Mouse (Mus musculus) skeletal muscle tissue, postnatal 0 days (tissue): Measurements from ENCODE around the gene Spindoc. TPM values are rescaled to one million over a fixed set of nuclear protein-coding genes. Genes with fewer than 3 reads are reported as not detected.

ENCODE experiments used
- microRNA-seq, 2 experiments: library from miRNA; unstranded; fragments of <30 nt; microRNA quantifications; one replicate each; pipeline ENCODE4; 2016
- polyA plus RNA-seq: library from polyadenylated mRNA; unstranded; fragments of >200 nt; fragmentation: Nextera tagmentation; extraction: Ambion mirVana; gene quantifications from 2 replicates; pipeline ENCODE4 v1.2.1, GENCODE M21; 2015

Spindoc gene
- polyA plus RNA-seq = 9.8 and 11.1 TPM in 2 replicates

DNA sequence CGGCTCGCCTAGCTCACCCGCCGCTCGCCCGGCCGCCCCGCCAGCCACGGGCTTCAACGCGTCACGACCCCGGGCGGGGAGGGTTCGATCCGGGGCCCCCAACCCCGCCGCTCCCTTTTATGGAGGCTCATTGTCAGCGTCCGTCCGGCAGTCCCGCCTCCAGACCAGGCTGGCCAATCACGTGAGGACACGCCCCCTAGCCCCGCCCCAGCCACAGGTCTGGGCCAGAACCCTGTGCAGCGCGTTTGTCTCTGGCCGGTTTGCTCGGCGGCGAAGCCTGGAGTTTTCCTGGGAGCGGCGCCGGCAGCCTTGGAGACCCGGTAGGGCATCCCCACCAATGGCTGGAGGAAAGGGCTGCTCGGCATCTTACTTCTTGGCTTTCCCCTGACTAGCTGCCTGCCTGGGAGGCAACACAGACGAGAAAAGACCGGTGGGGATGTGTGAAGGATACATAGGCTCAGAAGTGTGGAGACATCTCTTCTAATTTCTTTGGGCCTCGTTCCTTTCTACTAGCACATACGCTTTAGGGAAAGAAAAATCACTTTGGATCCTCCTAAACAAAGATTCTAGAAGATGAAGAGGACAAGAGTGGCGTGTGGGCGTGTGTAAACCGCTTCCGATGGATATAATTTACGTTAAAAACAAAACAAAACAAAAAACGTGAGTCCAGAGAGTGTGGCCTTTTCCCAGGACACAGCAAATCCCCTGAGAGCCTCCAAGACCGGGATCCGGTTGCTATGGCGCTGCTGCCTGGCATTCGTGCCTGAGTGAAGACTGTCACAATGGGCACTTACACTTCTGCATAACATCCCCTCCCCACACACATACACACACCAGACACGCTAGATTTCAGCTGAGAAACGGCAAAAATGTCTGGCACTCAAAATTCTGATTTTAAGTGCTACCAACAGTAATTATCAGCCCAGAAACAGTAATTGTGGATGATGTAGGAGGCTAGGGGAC, at the start of gene Spindoc:
Gene Spindoc, minus strand, starts transcription at position 92 of the 963 bp plus-strand sequence.

DNA sequence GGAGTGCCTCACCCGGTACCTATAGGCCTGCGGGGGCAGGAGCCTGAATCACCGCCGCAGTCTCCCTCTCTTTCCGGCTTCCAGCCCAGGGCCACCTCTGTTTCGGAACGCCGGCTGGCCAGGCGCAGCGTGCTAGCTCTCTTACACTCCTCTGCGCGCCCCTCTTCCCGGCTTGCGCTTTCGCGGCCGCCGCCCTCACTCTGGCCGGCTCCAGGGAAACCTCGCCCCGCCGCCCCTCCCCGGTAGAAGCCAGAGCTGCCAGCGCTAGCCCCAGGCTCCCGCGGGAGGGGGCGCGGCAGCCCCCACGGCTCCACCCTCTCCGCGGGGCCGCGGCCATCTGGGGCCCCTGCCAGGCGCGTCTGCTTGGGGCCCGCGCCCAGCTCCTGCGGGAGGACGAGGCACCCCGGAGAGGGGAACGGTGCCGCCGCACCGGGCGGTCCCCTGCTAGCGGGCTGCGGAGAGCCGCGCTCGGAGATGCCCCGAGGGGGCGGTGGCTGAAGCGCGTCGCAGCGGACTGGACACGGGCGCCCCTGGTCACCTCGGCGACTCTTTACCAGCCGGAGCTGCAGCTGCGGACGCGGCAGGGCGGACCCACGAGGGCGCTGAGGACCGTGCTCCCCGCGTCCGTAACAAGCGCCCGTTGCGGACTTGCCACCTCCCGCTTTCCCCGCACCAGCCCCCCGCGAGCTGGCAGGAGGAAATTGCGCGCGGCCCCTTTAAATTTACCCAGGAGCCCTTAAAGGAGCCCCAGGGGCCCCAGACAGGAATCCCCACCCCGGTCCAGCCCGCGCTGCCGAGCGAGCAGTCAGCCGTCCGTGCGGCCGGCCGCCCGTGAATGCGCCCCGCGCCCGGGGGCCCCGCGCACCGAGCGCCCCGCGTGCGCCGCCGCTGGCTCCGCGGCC, 34.3 kb upstream of the Spindoc start, which contains the start of gene 2700081O15Rik:
Gene 2700081O15Rik, plus strand, starts transcription at position 792 of the 902 bp plus-strand sequence.

DNA sequence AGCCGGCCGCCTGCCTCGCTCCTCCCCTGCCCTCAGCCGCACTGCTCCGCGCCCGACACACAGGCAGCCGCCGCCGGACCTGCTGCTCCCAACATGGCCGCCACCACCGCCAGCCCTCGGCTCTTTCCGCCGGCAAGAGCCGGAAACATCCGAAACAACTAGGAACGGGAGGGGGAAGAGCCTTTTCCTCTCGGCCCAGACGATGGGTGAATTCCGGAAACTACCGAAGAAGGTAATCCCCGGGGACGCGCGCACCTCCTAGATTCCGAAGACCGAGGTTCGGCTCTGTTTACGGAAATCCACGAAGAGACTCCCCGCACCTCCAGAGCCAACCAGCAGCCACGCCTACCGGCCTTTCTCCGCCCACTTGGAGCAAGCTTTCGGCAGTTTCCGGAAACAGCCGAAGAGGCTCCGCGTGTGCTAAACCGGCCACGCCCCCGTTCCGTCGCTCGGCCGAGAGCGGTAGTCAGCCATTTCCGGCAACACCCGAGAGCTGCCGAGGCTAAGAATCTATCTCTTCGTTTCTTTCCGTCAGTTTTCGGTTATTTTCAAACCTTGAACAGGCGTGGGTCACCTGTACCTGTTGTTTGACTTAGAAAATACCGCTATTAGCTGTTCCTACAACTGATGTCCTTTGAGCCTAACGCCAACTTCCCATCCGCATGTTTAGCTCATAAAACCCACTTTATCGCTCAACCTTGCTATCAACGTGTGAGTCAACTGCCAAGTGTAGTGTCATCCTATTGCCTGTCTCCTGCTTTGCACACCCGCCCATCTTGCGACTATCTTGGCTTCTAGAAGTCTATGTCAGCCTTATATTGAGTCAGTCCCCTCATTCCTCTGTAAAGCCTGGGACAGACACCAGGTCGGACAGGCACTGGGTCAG, 41.0 kb downstream of the Spindoc start, which contains the start of gene Mark2:
Gene Mark2, minus strand, starts transcription at position 349 of the 886 bp plus-strand sequence.

Small RNA genes lying within 50 kb of the gene (microRNA-seq; reads per million reads assigned to microRNA genes)
- gene Mir6991 = 0.41 to 1.1 reads per million in 2 experiments

Other genes starting within 250 kb of the Spindoc start
- 85.7 and 86.1 TPM in 2 replicates for gene Otub1, start 176.7 kb downstream of the Spindoc start, polyA plus RNA-seq
- 1,320 and 1,374 TPM in 2 replicates for gene Cox8a, start 165.4 kb downstream of the Spindoc start, polyA plus RNA-seq
- 16.3 and 17.6 TPM in 2 replicates for gene Naa40, start 141.8 kb downstream of the Spindoc start, polyA plus RNA-seq
- 2.6 and 3.2 TPM in 2 replicates for gene Rcor2, start 115.7 kb downstream of the Spindoc start, polyA plus RNA-seq
- 12.5 and 16.2 TPM in 2 replicates for gene Mark2, start 41.1 kb downstream of the Spindoc start, polyA plus RNA-seq
- 3.2 and 3.3 TPM in 2 replicates for gene 2700081O15Rik, start 34.6 kb upstream of the Spindoc start, polyA plus RNA-seq
- 62.9 and 69.4 TPM in 2 replicates for gene Rtn3, start 100.3 kb upstream of the Spindoc start, polyA plus RNA-seq
- gene Atl3, start 111.0 kb upstream of the Spindoc start, polyA plus RNA-seq = 6.0 and 7.0 TPM in 2 replicates
- 72.9 and 89.6 TPM in 2 replicates for gene Pla2g16, start 174.5 kb upstream of the Spindoc start, polyA plus RNA-seq
- 1.0 and 9.3 TPM in 2 replicates for gene Lgals12, start 224.2 kb upstream of the Spindoc start, polyA plus RNA-seq
- gene Hrasls5, start 229.5 kb upstream of the Spindoc start, polyA plus RNA-seq = 0.16 TPM in 1 of 2 replicates, not detected in the other